Mouse (Mus musculus): Measurements from ENCODE around the gene Zfp354b. TPM values are rescaled to one million over a fixed set of nuclear protein-coding genes. Genes with fewer than 3 reads are reported as not detected.
A peak's percentile ranks its signal among the peaks of the same experiment; 100 is the strongest.

Gene Zfp354b
- polyA plus RNA-seq, 1 experiment, result 0.19 TPM

- TF ChIP-seq POLR2A (IDR thresholded peaks at IDR 0.05; ENCODE audit: borderline replicate concordance, extremely low read depth, low read depth, low read length) (peak; percentile 30; the same call in 1 of the 2 replicates), CTCF (IDR thresholded peaks at IDR 0.05; ENCODE audit: insufficient read depth, low read length) (no peak)
- 8% methylated on average over 26 of the region's 26 CpGs for whole genome bisulfite sequencing
- Histone ChIP-seq H3K4me3 (replicated peaks; ENCODE audit: extremely low read depth, low read depth, low read length) (peak within 1 kb of the TSS; percentile 59), H3K4me1 (ENCODE audit: control insufficient read depth, insufficient read depth, low read length) (no peaks in the 10 kb centered on the region; the same call in 1 of the 2 replicates)
- peak; percentile 78 for DNase-seq
These were observed 43.9 kb downstream of the Zfp354b start, which contains the start of gene Zfp454 for GRCm38 (mm10) chr11:50887390-50888128. TSS of gene Zfp454 (minus strand) at chr11:50887651.

GRCm38 (mm10) chr11:50886933-50887293 is 44.5 kb downstream of the Zfp354b start:
- TF ChIP-seq POLR2A (IDR thresholded peaks at IDR 0.05; ENCODE audit: borderline replicate concordance, extremely low read depth, low read depth, low read length), result no peak
- TF ChIP-seq CTCF (IDR thresholded peaks at IDR 0.05; ENCODE audit: insufficient read depth, low read length), result no peak
- Histone ChIP-seq H3K4me3 (replicated peaks; ENCODE audit: extremely low read depth, low read depth, low read length) (peak overlapping the region; percentile 59), H3K4me1 (ENCODE audit: control insufficient read depth, insufficient read depth, low read length) (no peaks in the 10 kb centered on the region; the same call in 1 of the 2 replicates)
- no peak for DNase-seq
- 14% methylated on average over 10 of the region's 10 CpGs for WGBS

- no peak for DNase-seq
- Histone ChIP-seq H3K4me1 (ENCODE audit: control insufficient read depth, insufficient read depth, low read length) (no peaks in the 10 kb centered on the region; the same call in 1 of the 2 replicates), H3K4me3 (replicated peaks; ENCODE audit: extremely low read depth, low read depth, low read length) (no peak overlapping the region)
- 43% methylated on average over 8 of the region's 8 CpGs for WGBS
- TF ChIP-seq POLR2A (IDR thresholded peaks at IDR 0.05; ENCODE audit: borderline replicate concordance, extremely low read depth, low read depth, low read length) (no peak), CTCF (IDR thresholded peaks at IDR 0.05; ENCODE audit: insufficient read depth, low read length) (no peak)
These were observed 45.1 kb downstream of the Zfp354b start for GRCm38 (mm10) chr11:50886231-50886932.

- no peak for DNase-seq
- Histone ChIP-seq H3K4me3 (replicated peaks; ENCODE audit: extremely low read depth, low read depth, low read length) (no peak overlapping the region), H3K4me1 (ENCODE audit: control insufficient read depth, insufficient read depth, low read length) (no peaks in the 10 kb centered on the region; the same call in 1 of the 2 replicates)
- WGBS, result 75% methylated on average over 3 of the region's 3 CpGs
- no peak for TF ChIP-seq CTCF (IDR thresholded peaks at IDR 0.05; ENCODE audit: insufficient read depth, low read length)
- no peak for TF ChIP-seq POLR2A (IDR thresholded peaks at IDR 0.05; ENCODE audit: borderline replicate concordance, extremely low read depth, low read depth, low read length)
These were observed 47.7 kb downstream of the Zfp354b start for GRCm38 (mm10) chr11:50883756-50884155.

- no peaks in the 10 kb centered on the region for H3K4me1 ChIP-seq (ENCODE audit: control insufficient read depth, insufficient read depth, low read length)
- DNase-seq, result no peak
- no peak overlapping the region for H3K4me3 ChIP-seq (replicated peaks; ENCODE audit: extremely low read depth, low read depth, low read length)
- TF ChIP-seq CTCF (IDR thresholded peaks at IDR 0.05; ENCODE audit: insufficient read depth, low read length) (no peak), POLR2A (IDR thresholded peaks at IDR 0.05; ENCODE audit: borderline replicate concordance, extremely low read depth, low read depth, low read length) (no peak)
- 87% methylated on average over 3 of the region's 3 CpGs for WGBS
These were observed 52.8 kb downstream of the Zfp354b start for GRCm38 (mm10) chr11:50878641-50879040.

Other genes with a start within 250 kb of the Zfp354b start
- gene Zfp354c, start 103.9 kb downstream of the Zfp354b start, polyA plus RNA-seq (2012; rRNA removed), result 1.5 and 2.5 TPM in 2 replicates
- 0.26 and 0.32 TPM in 2 replicates for gene Zfp879, start 90.1 kb downstream of the Zfp354b start, polyA plus RNA-seq (2012; rRNA removed)
- gene Grm6, start 80.9 kb downstream of the Zfp354b start, polyA plus RNA-seq (2012; rRNA removed), result 0.09 and 0.17 TPM in 2 replicates
- 0.49 and 0.72 TPM in 2 replicates for gene Zfp454, start 44.0 kb downstream of the Zfp354b start, polyA plus RNA-seq (2012; rRNA removed)
- gene Zfp2, start 15.5 kb downstream of the Zfp354b start, polyA plus RNA-seq (2012; rRNA removed), result 0.74 and 1.4 TPM in 2 replicates
- not detected in 2 replicates for gene 4933414I15Rik, start 12.1 kb upstream of the Zfp354b start, polyA plus RNA-seq (2012; rRNA removed)
- gene Prop1, start 22.1 kb upstream of the Zfp354b start, polyA plus RNA-seq (2012; rRNA removed), result not detected in 2 replicates
- not detected in 2 replicates for gene Olfr1378, start 34.9 kb upstream of the Zfp354b start, polyA plus RNA-seq (2012; rRNA removed)
- not detected in 2 replicates for gene Olfr1377, start 50.3 kb upstream of the Zfp354b start, polyA plus RNA-seq (2012; rRNA removed)
- gene Olfr51, start 72.0 kb upstream of the Zfp354b start, polyA plus RNA-seq (2012; rRNA removed), result not detected in 2 replicates
- gene Olfr54, start 82.6 kb upstream of the Zfp354b start, polyA plus RNA-seq (2012; rRNA removed), result not detected in 2 replicates
- gene Olfr1375, start 116.5 kb upstream of the Zfp354b start, polyA plus RNA-seq (2012; rRNA removed), result not detected in 2 replicates
- 1.9 TPM in 2 replicates for gene Zfp354a, start 127.6 kb upstream of the Zfp354b start, polyA plus RNA-seq (2012; rRNA removed)

Measured in lung, adult 2 months (tissue).